Mouse (Mus musculus) heart, adult 2 months (tissue): ENCODE data around the gene Fgfr2.

Source experiments
- CTCF ChIP-seq: fragments of 200-600 bp; IDR thresholded peaks from 2 replicates; pipeline ENCODE4 v1.8.1; 2022; ENCODE audit warnings: antibody characterized with exemption, mild to moderate bottlenecking, moderate library complexity
- POLR2A ChIP-seq: fragments of 200-500 bp; IDR thresholded peaks from 2 replicates; pipeline ENCODE4 v1.6.1; 2011; ENCODE audit warnings: mild to moderate bottlenecking, low read depth, low read length, control low read depth; ENCODE audit not compliant: insufficient read depth

DNA sequence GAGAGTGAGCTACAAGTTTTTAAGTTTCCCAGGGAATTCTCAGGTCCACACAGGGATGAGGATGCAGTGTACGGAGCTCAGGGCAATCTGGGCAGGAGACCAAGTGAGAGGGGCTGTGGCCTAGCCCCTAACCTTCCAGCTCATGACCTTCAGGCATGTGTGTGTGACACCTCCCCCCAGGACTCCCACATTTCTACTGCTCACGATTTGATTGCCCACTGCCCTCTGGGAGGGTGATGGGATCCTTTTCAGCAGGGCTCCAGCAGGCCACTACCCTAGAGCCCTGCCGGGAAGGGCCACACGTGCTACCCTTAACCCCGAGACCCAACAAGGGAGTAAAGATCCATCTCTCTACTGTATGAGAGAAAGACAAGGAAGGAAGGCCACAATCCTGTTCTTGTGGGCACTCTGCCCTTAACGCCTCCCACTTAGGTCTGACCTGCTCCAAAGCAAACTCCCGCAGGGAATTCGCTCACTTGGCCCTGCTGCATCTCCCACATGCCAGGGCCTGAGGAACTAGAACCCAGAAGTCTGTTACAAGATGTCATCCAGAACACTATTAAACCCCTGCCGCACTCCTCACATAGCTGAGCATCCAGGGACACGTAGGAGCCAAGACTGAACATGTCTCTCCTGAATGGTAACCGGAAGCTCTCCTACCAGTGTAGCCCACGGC lies 24.9 kb downstream of the Fgfr2 start:
- TF ChIP-seq POLR2A (no peak), CTCF (no peak)
